Mouse (Mus musculus) liver, embryonic 14.5 days (tissue): ENCODE data around the gene Rabl6.

ENCODE experiments used
- CTCF ChIP-seq: IDR thresholded peaks from 2 replicates; pipeline ENCODE4 v1.5.1; 2016; ENCODE audit warnings: antibody characterized with exemption, low read depth, control low read depth
- EP300 ChIP-seq: IDR thresholded peaks from 2 replicates; pipeline ENCODE4 v1.6.1; 2016; ENCODE audit warnings: antibody characterized with exemption, low read depth

- TF ChIP-seq CTCF (no peak), EP300 (no peak)
Measured at GRCm38 (mm10) chr2:25581901-25582301, 26.4 kb downstream of the Rabl6 start.
